ENCODE assay signal across 8 mouse cellular contexts in the genomic region with DNA sequence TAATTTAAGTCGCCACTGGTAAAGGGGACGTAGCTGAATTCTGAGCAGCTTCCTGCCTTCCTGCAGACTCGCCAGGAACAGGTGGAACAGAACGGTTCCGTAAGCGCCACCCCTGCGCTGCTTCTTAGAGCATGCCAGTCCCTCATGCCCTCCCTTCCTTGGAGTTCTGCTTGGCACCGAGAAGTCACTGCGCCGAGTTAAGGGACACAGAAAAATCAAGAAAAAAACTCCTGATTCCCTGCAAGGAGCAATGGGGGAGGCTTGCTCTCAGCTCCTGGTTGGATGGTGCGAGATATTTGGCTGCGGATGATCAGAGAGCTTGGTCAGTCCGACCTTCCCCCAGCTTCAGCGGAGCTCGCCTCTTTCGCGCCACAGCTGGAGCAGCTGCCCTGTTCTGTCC. TPM values are rescaled to one million over a fixed set of nuclear protein-coding genes. Genes with fewer than 3 reads are reported as not detected.
DNase-seq lines count a peak whose midpoint lies in the region; ATAC-seq and TF ChIP-seq lines count a peak whose summit lies in the region.
"Had no signal": no experiment of that assay in that cellular context is flagged by ENCODE, and none has a peak within 500 bp of the region (broad histone marks: within the 10 kb centered on the region; RNA-seq: fewer than 3 reads in every experiment).

No protein-coding gene starts in this region.

- no peak for DNase-seq in layer of hippocampus, adult 2 months (ENCODE audit: low spot score in 2 of 2)
- DNase-seq in layer of hippocampus, adult 11-12 months (ENCODE audit: low spot score): no peak
- DNase-seq in cerebellum, postnatal 25 days: peak; percentile 74 to 81
- no peak for DNase-seq in hindbrain, embryonic 14.5 days (ENCODE audit: low spot score)
- peak; percentile 31 for DNase-seq in right cerebral cortex, postnatal 14 days
- no peak for DNase-seq in lung, postnatal 14 days
- DNase-seq: lung, postnatal 36 days had no signal

- no peaks in the 10 kb centered on the region for H3K9me3 ChIP-seq in hindbrain, embryonic 14.5 days (ENCODE audit: control insufficient read depth, low read length)

- no peak overlapping the region for H3K9ac ChIP-seq in hindbrain, embryonic 14.5 days

- peaks cover 31% of the 10 kb centered on the region for H3K27me3 ChIP-seq in hindbrain, embryonic 14.5 days (ENCODE audit: control insufficient read depth, insufficient read depth, low read length)

- peak overlapping the region; percentile 44 for H3K4me2 ChIP-seq in hindbrain, embryonic 14.5 days (replicated peaks)

- 18% methylated on average over 17 of the region's 17 CpGs for WGBS in hindbrain, embryonic 14.5 days

- no peaks in the 10 kb centered on the region for H3K36me3 ChIP-seq in hindbrain, embryonic 14.5 days (replicated peaks; ENCODE audit: control insufficient read depth, insufficient read depth)

- no peak for TF ChIP-seq CTCF in layer of hippocampus, adult 2 months (conservative IDR thresholded peaks at IDR 0.05)

- H3K27ac ChIP-seq in layer of hippocampus, adult 2 months: no peak overlapping the region
- H3K27ac ChIP-seq in hindbrain, embryonic 14.5 days: no peak overlapping the region

- H3K4me3 ChIP-seq in layer of hippocampus, adult 2 months: peak overlapping the region; percentile 20
- H3K4me3 ChIP-seq in hindbrain, embryonic 14.5 days (replicated peaks; ENCODE audit: low read length): peak overlapping the region; percentile 16

- ATAC-seq in hindbrain, embryonic 14.5 days (ENCODE audit: low FRiP score): no peak
- ATAC-seq in erythroid progenitor cell, adult 5-6 weeks (replicated peaks; ENCODE audit: low FRiP score, poor library complexity, severe bottlenecking): no peak

- H3K4me1 ChIP-seq in hindbrain, embryonic 14.5 days (replicated peaks; ENCODE audit: control insufficient read depth, insufficient read depth, low read length): no peaks in the 10 kb centered on the region

RNA-seq across cellular contexts. Expression of a gene that starts 49.7 kb away (rescaled TPM):
- 100 to 1,000 TPM; 207 to 219 TPM for total RNA-seq in layer of hippocampus, adult 2 months (2021)
- 14.1 and 18.5 TPM in 2 replicates for polyA plus RNA-seq in hindbrain, embryonic 14.5 days (2014; fragmentation: Nextera tagmentation; extraction: Ambion mirVana)
- not detected in 2 replicates for total RNA-seq in erythroid progenitor cell, adult 5-6 weeks (2015; ENCODE audit: low replicate concordance)
- total RNA-seq in erythroid progenitor cell, adult 5-6 weeks (2017; ENCODE audit: low replicate concordance): not detected in 2 replicates

Comparison
In these comparisons a context has a peak if more than half of its experiments do, and no peak if none do; other contexts are left out.
1. DNase-seq: peak in cerebellum, postnatal 25 days (2 of 2) and right cerebral cortex, postnatal 14 days (single experiment); none in layer of hippocampus, adult 2 months (0 of 2), layer of hippocampus, adult 11-12 months (single experiment), hindbrain, embryonic 14.5 days (single experiment) and lung, postnatal 14 days (single experiment).
2. RNA of a gene that starts 49.7 kb away (total RNA-seq): 207 to 219 TPM in layer of hippocampus, adult 2 months; not detected in erythroid progenitor cell, adult 5-6 weeks; every median in the first group is over 100 times any median in the second.